Comparison of ENCODE assay signal across 8 mouse cellular contexts in genomic region chr11:32956993-32957392, GRCm38 (mm10).
DNase-seq lines count a peak whose midpoint lies in the region; ATAC-seq lines count a peak whose summit lies in the region.

No protein-coding gene starts in this region.

- no peaks in the 10 kb centered on the region for H3K36me3 ChIP-seq in heart, embryonic 12.5 days
- H3K36me3 ChIP-seq in forebrain, embryonic 15.5 days, result no peaks in the 10 kb centered on the region
- no peaks in the 10 kb centered on the region for H3K36me3 ChIP-seq in limb, embryonic 10.5 days

- 28% methylated on average over 7 of the region's 7 CpGs for WGBS in heart, embryonic 12.5 days
- WGBS in forebrain, embryonic 15.5 days, result 30% methylated on average over 7 of the region's 7 CpGs
- WGBS in limb, embryonic 10.5 days, result 28% methylated on average over 7 of the region's 7 CpGs

- DNase-seq in heart, adult 8-10 months (ENCODE audit: low spot score), result peak; percentile 13
- peak; percentile 7 for DNase-seq in kidney, adult 18-20 months
- peak; percentile 56 for DNase-seq in limb, embryonic 10.5 days (ENCODE audit: low spot score)
- peak; percentile 47 to 62 for DNase-seq in right cerebral cortex, adult 2 months (ENCODE audit: low spot score in 2 of 2)

- H3K4me3 ChIP-seq in heart, embryonic 12.5 days, result no peak overlapping the region
- no peak overlapping the region for H3K4me3 ChIP-seq in forebrain, embryonic 15.5 days
- H3K4me3 ChIP-seq in limb, embryonic 10.5 days, result no peak overlapping the region

- H3K4me2 ChIP-seq in heart, embryonic 12.5 days, result no peak overlapping the region
- no peak overlapping the region for H3K4me2 ChIP-seq in forebrain, embryonic 15.5 days (replicated peaks)

- H3K27ac ChIP-seq in heart, embryonic 12.5 days (ENCODE audit: poor library complexity, severe bottlenecking), result no peak overlapping the region
- no peak overlapping the region for H3K27ac ChIP-seq in forebrain, embryonic 15.5 days (replicated peaks)
- no peak overlapping the region for H3K27ac ChIP-seq in limb, embryonic 10.5 days

- ATAC-seq in heart, embryonic 12.5 days (ENCODE audit: insufficient number of reproducible peaks, low FRiP score), result no peak
- peak; percentile 95 for ATAC-seq in cerebellum, adult (ENCODE audit: insufficient number of reproducible peaks, low FRiP score, low TSS enrichment)
- peak; percentile 80 for ATAC-seq in forebrain, embryonic 15.5 days (replicated peaks)
- no peak for ATAC-seq in monocyte, adult 5-6 weeks (replicated peaks; ENCODE audit: insufficient number of reproducible peaks, low FRiP score, low TSS enrichment, poor library complexity, severe bottlenecking)

- no peak overlapping the region for H3K9ac ChIP-seq in heart, embryonic 12.5 days
- no peak overlapping the region for H3K9ac ChIP-seq in forebrain, embryonic 15.5 days (replicated peaks)

- H3K4me1 ChIP-seq in heart, embryonic 12.5 days (replicated peaks), result peaks cover 15% of the 10 kb centered on the region
- H3K4me1 ChIP-seq in forebrain, embryonic 15.5 days, result peaks cover 2% of the 10 kb centered on the region; the same call in 1 of the 2 replicates
- H3K4me1 ChIP-seq in limb, embryonic 10.5 days, result no peaks in the 10 kb centered on the region; the same call in 1 of the 2 replicates

- peaks cover 25% of the 10 kb centered on the region for H3K27me3 ChIP-seq in heart, embryonic 12.5 days (replicated peaks)
- no peaks in the 10 kb centered on the region for H3K27me3 ChIP-seq in forebrain, embryonic 15.5 days
- peaks cover 18% of the 10 kb centered on the region for H3K27me3 ChIP-seq in limb, embryonic 10.5 days (ENCODE audit: low read depth, poor library complexity, severe bottlenecking)

- no peaks in the 10 kb centered on the region for H3K9me3 ChIP-seq in heart, embryonic 12.5 days (replicated peaks)
- H3K9me3 ChIP-seq in forebrain, embryonic 15.5 days, result no peaks in the 10 kb centered on the region; the same call in 1 of the 2 replicates
- no peaks in the 10 kb centered on the region for H3K9me3 ChIP-seq in limb, embryonic 10.5 days (replicated peaks)

Comparison
In these comparisons a context has a peak if more than half of its experiments do, and no peak if none do; other contexts are left out.
1. ATAC-seq: peak in cerebellum, adult (single experiment) and forebrain, embryonic 15.5 days (single experiment); none in heart, embryonic 12.5 days (single experiment) and monocyte, adult 5-6 weeks (single experiment).
2. Peak in every context shown above with its lines, with median percentiles within 50 percentile points of each other: DNase-seq.